Mouse (Mus musculus): ENCODE results near the gene Jaml.

Jaml gene

GRCm38 (mm10) chr9:45120567-45120966, 41.6 kb downstream of the Jaml start:
- DNase-seq (ENCODE audit: extremely low spot score, low read depth, low spot score) = no peak

- no peak for DNase-seq (ENCODE audit: extremely low spot score, low read depth, low spot score)
Observed at GRCm38 (mm10) chr9:45121001-45121400, 42.0 kb downstream of the Jaml start.

GRCm38 (mm10) chr9:45121769-45122168, 42.8 kb downstream of the Jaml start:
- DNase-seq (ENCODE audit: extremely low spot score, low read depth, low spot score) = no peak

- DNase-seq (ENCODE audit: extremely low spot score, low read depth, low spot score) = no peak
Observed at GRCm38 (mm10) chr9:45122209-45122761, 43.3 kb downstream of the Jaml start.

- no peak for DNase-seq (ENCODE audit: extremely low spot score, low read depth, low spot score)
Observed at GRCm38 (mm10) chr9:45125211-45125610, 46.2 kb downstream of the Jaml start.

- DNase-seq (ENCODE audit: extremely low spot score, low read depth, low spot score) = no peak
Observed at GRCm38 (mm10) chr9:45126941-45127340, 48.0 kb downstream of the Jaml start.

GRCm38 (mm10) chr9:45130119-45130518, 51.1 kb downstream of the Jaml start:
- DNase-seq (ENCODE audit: extremely low spot score, low read depth, low spot score) = no peak

- no peak for DNase-seq (ENCODE audit: extremely low spot score, low read depth, low spot score)
Observed at GRCm38 (mm10) chr9:45133484-45134310, 54.7 kb downstream of the Jaml start.

- DNase-seq (ENCODE audit: extremely low spot score, low read depth, low spot score) = no peak
Observed at GRCm38 (mm10) chr9:45136442-45137169, 57.6 kb downstream of the Jaml start.

GRCm38 (mm10) chr9:45138191-45139032, 59.4 kb downstream of the Jaml start, which contains the start of gene Scn4b:
Gene Scn4b, plus strand, starts transcription at chr9:45138395.
- DNase-seq (ENCODE audit: extremely low spot score, low read depth, low spot score) = no peak

GRCm38 (mm10) chr9:45139082-45139481, 60.1 kb downstream of the Jaml start:
- DNase-seq (ENCODE audit: extremely low spot score, low read depth, low spot score) = no peak

GRCm38 (mm10) chr9:45140945-45141344, 62.0 kb downstream of the Jaml start:
- DNase-seq (ENCODE audit: extremely low spot score, low read depth, low spot score) = no peak

GRCm38 (mm10) chr9:45142686-45143085, 63.7 kb downstream of the Jaml start:
- DNase-seq (ENCODE audit: extremely low spot score, low read depth, low spot score) = no peak

GRCm38 (mm10) chr9:45145533-45146266, 66.7 kb downstream of the Jaml start:
- DNase-seq (ENCODE audit: extremely low spot score, low read depth, low spot score) = no peak

GRCm38 (mm10) chr9:45146267-45146597, 67.2 kb downstream of the Jaml start:
- no peak for DNase-seq (ENCODE audit: extremely low spot score, low read depth, low spot score)

GRCm38 (mm10) chr9:45150933-45151332, 72.0 kb downstream of the Jaml start:
- no peak for DNase-seq (ENCODE audit: extremely low spot score, low read depth, low spot score)

GRCm38 (mm10) chr9:45153361-45153760, 74.4 kb downstream of the Jaml start:
- no peak for DNase-seq (ENCODE audit: extremely low spot score, low read depth, low spot score)
